Mouse (Mus musculus): Measurements from ENCODE around the gene Il2. TPM values are rescaled to one million over a fixed set of nuclear protein-coding genes. Genes with fewer than 3 reads are reported as not detected.

Gene Il2
- polyA plus RNA-seq, 1 experiment from 2014 or later = 0.69 TPM

DNA sequence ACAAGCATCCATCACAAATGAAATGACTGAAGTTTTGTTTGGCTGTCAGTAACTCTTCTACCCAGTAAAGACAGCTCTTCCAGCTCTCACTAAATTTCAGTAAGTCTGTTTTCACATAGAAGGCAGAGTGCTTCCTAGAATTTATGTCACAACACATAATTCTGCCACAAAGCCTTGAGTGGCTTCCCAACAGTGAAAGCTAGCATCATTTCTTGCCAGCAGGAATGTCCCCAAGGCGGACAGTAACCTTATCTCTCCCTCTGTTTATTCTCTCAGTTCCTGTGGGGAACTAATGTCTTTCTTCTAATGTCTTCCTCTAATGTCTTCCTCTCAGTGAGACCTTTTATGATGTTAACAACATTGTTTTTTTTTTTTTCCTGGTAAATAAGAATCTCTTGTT, 19.2 kb upstream of the Il2 start:
- H3K27ac ChIP-seq = no peak overlapping the region
- ATAC-seq (ENCODE audit: insufficient number of reproducible peaks, insufficient read depth, low FRiP score, low TSS enrichment, low read depth) = no peak
- H3K27me3 ChIP-seq = no peaks in the 10 kb centered on the region
- no peaks in the 10 kb centered on the region for H3K9me3 ChIP-seq
- 53% methylated on average over 1 of the region's 1 CpGs for WGBS
- H3K4me2 ChIP-seq = no peak overlapping the region
- H3K4me3 ChIP-seq = no peak overlapping the region
- H3K36me3 ChIP-seq = no peaks in the 10 kb centered on the region
- H3K9ac ChIP-seq = no peak overlapping the region
- H3K4me1 ChIP-seq = no peaks in the 10 kb centered on the region

DNA sequence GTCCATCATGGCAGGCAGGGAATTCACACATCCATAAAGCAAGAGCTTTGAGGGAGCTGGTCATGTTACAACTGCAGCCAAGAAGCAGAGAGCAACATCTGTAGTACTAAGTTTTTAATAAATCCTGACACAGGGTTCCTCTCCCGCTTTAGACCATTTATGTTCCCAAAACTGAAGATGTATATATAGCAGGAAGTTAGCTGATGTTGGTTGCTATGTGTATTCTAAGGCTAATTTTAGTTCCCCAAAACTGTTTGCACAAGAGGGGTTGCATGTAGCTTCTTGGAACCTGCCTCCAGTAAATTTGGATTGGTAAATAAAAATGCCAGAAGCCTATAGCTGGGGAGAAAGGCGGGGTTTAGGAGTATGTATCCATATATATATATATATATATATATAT, 16.1 kb upstream of the Il2 start:
- Histone ChIP-seq H3K9me3 (no peaks in the 10 kb centered on the region), H3K4me1 (no peaks in the 10 kb centered on the region), H3K27me3 (no peaks in the 10 kb centered on the region), H3K36me3 (no peaks in the 10 kb centered on the region), H3K9ac (no peak overlapping the region), H3K27ac (no peak overlapping the region), H3K4me2 (no peak overlapping the region), H3K4me3 (no peak overlapping the region)
- no peak for ATAC-seq (ENCODE audit: insufficient number of reproducible peaks, insufficient read depth, low FRiP score, low TSS enrichment, low read depth)
- 95% methylated on average over 2 of the region's 2 CpGs for WGBS

DNA sequence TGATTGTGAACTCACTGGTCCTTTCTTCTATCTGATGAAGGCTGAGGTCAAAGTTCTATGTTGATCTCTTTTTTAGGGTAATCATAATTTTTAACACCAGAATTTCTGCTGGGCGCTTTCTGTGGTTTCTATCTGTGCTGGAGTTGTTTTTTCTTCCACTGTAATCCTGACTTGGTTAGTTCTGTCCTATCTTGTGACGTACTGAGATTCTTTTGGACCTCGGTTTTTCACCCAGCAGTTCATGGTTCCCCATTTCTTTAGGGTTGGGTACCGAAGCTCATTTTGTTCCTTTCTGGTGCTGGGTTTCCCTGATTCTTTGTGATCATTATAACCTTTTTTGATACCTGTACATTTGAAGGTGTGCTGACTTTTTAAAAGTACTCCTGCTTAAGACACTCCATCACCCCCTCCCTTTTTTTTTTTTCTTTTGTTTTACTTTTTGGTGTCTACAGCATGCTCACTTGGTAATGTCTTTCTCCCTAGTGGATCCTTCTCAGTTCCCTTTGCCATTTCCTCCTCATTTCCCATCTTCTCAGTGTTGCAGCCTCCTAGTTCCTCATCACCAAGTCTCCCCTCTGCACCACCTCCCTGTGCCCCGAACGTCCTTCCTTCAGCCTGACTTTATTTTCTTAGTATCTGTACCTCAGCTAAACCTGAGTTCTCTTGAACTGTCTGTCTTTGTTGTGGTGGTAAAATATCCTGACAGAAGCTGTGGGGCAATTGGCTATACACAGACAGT, 14.6 kb upstream of the Il2 start:
- Histone ChIP-seq H3K36me3 (no peaks in the 10 kb centered on the region), H3K4me1 (no peaks in the 10 kb centered on the region), H3K27me3 (no peaks in the 10 kb centered on the region), H3K27ac (no peak overlapping the region), H3K9me3 (no peaks in the 10 kb centered on the region), H3K4me2 (no peak overlapping the region), H3K4me3 (no peak overlapping the region), H3K9ac (no peak overlapping the region)
- 90% methylated on average over 6 of the region's 6 CpGs for WGBS
- ATAC-seq (ENCODE audit: insufficient number of reproducible peaks, insufficient read depth, low FRiP score, low TSS enrichment, low read depth) = no peak

DNA sequence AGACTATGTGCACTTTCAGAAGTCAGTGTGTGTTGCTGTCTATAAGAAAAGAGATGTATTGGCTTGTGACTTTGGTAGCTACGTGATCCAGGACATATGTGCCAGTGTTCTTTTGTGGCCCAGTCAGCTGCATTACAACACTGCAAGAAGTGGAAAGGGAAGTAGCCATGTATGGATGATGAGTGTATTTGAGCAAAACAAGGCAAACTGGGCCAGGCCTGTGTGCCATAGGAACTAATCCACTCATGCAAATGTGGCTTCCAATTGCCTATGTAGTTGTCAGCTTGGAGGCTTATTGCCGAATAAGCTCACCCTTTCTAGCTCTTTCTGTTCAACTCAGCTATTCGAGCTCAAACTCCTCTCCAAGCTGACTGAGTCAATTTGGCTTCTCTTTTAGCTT, 13.4 kb upstream of the Il2 start:
- Histone ChIP-seq H3K27ac (no peak overlapping the region), H3K4me2 (no peak overlapping the region), H3K4me1 (no peaks in the 10 kb centered on the region), H3K9ac (no peak overlapping the region), H3K27me3 (no peaks in the 10 kb centered on the region), H3K36me3 (no peaks in the 10 kb centered on the region), H3K4me3 (no peak overlapping the region), H3K9me3 (no peaks in the 10 kb centered on the region)
- WGBS = 78% methylated on average over 3 of the region's 3 CpGs
- no peak for ATAC-seq (ENCODE audit: insufficient number of reproducible peaks, insufficient read depth, low FRiP score, low TSS enrichment, low read depth)

DNA sequence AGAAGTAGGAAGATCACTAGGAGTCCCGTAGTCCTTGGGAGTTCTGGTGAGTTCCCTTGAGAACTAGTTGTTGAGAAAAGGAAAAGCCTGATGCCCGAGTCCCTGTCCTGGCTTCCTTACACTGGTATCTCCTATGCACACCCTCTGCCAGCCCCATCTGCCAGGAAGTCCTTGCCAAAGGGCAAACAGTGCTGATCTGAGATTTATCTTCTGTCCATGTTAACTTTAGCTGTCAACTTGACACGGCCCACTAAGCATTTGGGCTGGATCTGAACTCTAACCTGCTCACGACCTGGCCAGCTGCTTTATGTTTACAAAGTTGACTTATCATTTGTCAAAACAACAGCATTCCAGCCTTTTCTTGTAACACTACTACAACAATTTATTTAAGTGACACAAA, 11.5 kb upstream of the Il2 start:
- ATAC-seq (ENCODE audit: insufficient number of reproducible peaks, insufficient read depth, low FRiP score, low TSS enrichment, low read depth) = no peak
- Histone ChIP-seq H3K4me3 (no peak overlapping the region), H3K36me3 (no peaks in the 10 kb centered on the region), H3K27me3 (no peaks in the 10 kb centered on the region), H3K9ac (no peak overlapping the region), H3K9me3 (no peaks in the 10 kb centered on the region), H3K4me2 (no peak overlapping the region), H3K4me1 (no peaks in the 10 kb centered on the region), H3K27ac (no peak overlapping the region)
- WGBS = 60% methylated on average over 4 of the region's 4 CpGs

DNA sequence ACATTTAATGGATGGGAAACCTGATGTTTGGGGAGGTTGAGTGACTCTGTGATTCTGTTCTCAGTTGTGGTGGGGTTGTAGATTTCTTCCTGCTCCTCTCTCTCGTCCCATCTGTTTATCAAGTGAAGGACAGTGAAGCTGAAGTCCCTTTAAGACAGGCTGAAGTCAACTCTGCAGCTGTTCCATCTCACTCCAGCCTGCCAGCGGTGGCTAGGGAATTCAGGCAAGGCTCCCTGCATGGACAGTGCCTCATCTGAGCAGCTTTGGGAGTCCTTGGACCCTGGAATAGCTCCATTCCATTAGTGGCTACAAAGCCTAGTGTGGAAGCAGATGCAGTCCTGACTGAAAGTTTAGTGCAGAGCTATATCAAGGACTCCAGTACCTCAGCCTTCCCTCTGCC, 3.3 kb upstream of the Il2 start:
- Histone ChIP-seq H3K36me3 (no peaks in the 10 kb centered on the region), H3K9me3 (no peaks in the 10 kb centered on the region), H3K4me3 (no peak overlapping the region), H3K27me3 (no peaks in the 10 kb centered on the region), H3K4me1 (no peaks in the 10 kb centered on the region), H3K9ac (no peak overlapping the region), H3K4me2 (no peak overlapping the region), H3K27ac (no peak overlapping the region)
- WGBS = 52% methylated on average over 2 of the region's 2 CpGs
- no peak for ATAC-seq (ENCODE audit: insufficient number of reproducible peaks, insufficient read depth, low FRiP score, low TSS enrichment, low read depth)

DNA sequence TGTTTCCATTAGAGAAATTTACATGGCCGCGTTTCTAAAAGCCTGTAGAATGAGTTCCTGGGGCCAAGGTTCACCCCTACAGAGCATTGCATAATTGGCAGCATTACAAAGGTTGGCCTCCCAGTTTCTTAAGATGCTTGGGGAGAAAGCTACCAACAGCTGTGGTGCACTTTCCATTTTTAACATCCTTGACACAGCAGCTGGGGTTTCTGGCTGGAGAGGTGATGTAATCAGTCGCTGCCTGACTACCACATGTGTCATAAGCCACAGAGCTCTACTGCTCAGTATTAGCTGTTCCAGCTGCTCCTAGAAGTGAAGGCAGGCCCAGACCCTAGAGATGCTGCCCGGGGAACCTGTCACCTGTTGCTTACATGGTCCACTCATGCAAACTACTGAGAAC, 2.5 kb upstream of the Il2 start:
- H3K4me1 ChIP-seq = no peaks in the 10 kb centered on the region
- no peak overlapping the region for H3K4me2 ChIP-seq
- no peaks in the 10 kb centered on the region for H3K27me3 ChIP-seq
- H3K4me3 ChIP-seq = no peak overlapping the region
- H3K9me3 ChIP-seq = no peaks in the 10 kb centered on the region
- H3K9ac ChIP-seq = no peak overlapping the region
- H3K36me3 ChIP-seq = no peaks in the 10 kb centered on the region
- H3K27ac ChIP-seq = no peak overlapping the region
- ATAC-seq (ENCODE audit: insufficient number of reproducible peaks, insufficient read depth, low FRiP score, low TSS enrichment, low read depth) = no peak
- 42% methylated on average over 4 of the region's 4 CpGs for WGBS

DNA sequence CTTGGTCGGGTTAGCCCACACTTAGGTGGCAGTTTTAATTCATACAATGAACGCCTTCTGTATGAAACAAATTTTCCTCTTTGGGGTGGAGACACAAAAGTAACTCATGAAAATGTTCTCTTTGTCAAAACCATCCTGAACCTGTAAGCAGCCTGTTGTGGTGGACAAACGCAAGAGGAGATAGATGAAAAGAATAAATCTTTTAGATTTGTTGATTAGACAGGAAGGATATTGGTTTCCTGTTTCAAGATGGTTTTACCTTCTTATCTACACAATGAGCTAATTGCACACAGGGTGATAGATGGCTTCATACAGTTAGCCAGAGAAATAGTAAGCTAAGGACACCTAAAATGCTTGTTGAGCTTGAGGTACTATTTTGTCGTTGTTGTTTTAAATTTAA, 403 bp upstream of the Il2 start:
- Histone ChIP-seq H3K4me1 (no peaks in the 10 kb centered on the region), H3K4me2 (no peak overlapping the region), H3K9ac (no peak overlapping the region), H3K36me3 (no peaks in the 10 kb centered on the region), H3K4me3 (no peak overlapping the region), H3K27me3 (no peaks in the 10 kb centered on the region), H3K9me3 (no peaks in the 10 kb centered on the region), H3K27ac (no peak overlapping the region)
- 71% methylated on average over 4 of the region's 4 CpGs for WGBS
- ATAC-seq (ENCODE audit: insufficient number of reproducible peaks, insufficient read depth, low FRiP score, low TSS enrichment, low read depth) = no peak

DNA sequence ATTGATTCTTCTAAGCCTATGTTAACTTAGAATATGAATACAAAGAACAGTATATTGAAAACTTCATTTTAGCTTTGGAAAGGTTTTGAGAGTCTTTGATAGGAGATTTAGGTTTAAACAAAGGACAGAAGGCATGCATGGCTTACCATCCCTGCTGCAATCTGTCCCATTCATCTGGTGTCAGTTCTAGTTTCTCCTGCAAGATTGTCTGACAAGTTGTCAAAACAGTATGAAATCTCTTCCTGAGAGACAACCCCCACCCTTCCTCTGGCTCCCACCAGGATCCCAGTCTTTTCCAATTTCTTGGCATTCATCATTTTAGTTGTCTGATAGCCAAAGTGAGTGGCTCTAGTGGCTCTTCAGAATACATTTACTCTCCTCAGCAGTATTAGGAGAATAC, 35.0 kb downstream of the Il2 start:
- no peaks in the 10 kb centered on the region for H3K4me1 ChIP-seq
- no peak overlapping the region for H3K4me3 ChIP-seq
- no peak for ATAC-seq (ENCODE audit: insufficient number of reproducible peaks, insufficient read depth, low FRiP score, low TSS enrichment, low read depth)
- H3K27me3 ChIP-seq = no peaks in the 10 kb centered on the region
- H3K4me2 ChIP-seq = no peak overlapping the region
- no peaks in the 10 kb centered on the region for H3K9me3 ChIP-seq
- H3K27ac ChIP-seq = no peak overlapping the region
- H3K36me3 ChIP-seq = no peaks in the 10 kb centered on the region
- H3K9ac ChIP-seq = no peak overlapping the region

DNA sequence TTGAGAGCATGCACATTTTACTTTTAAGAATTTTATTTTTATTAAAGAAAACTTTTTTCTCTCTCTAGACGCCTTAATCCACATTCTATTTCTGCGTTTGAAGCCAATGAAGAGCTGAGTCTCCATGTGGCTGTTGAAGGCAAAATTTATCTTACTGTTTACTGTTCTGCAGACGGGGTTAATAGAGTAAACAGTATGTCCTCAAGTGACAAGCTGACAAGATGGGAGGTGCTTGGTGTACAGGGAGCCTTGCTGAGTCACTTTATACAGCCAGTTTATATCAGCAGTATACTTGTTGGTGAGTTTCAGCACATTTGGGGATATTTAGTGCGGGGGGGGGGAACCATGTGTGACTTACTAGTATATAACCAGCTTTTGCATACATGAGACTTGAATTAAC, 40.9 kb downstream of the Il2 start:
- no peaks in the 10 kb centered on the region for H3K4me1 ChIP-seq
- no peaks in the 10 kb centered on the region for H3K36me3 ChIP-seq
- no peaks in the 10 kb centered on the region for H3K9me3 ChIP-seq
- no peak overlapping the region for H3K27ac ChIP-seq
- ATAC-seq (ENCODE audit: insufficient number of reproducible peaks, insufficient read depth, low FRiP score, low TSS enrichment, low read depth) = no peak
- 81% methylated on average over 4 of the region's 4 CpGs for WGBS
- H3K9ac ChIP-seq = no peak overlapping the region
- no peaks in the 10 kb centered on the region for H3K27me3 ChIP-seq
- no peak overlapping the region for H3K4me2 ChIP-seq
- H3K4me3 ChIP-seq = no peak overlapping the region

DNA sequence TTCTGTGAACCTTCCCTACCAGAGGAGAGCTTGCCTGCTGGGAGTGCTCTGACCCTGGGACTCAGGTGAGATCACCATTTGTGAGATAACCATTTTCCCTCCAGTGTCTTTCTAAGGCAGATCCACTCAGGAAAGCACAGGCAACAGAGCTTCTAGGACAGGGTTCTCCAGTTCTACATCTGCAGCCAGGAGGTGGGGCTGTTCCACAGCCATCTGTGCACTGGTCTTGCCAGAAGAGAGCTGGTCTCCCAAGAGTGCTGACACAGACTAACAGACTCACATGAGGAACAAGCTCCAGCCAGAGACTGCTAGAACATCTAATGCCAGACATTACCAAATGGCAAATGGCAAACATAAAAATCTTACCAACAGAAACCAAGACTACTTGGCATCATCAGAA, 52.5 kb downstream of the Il2 start:
- H3K4me1 ChIP-seq = no peaks in the 10 kb centered on the region
- no peak overlapping the region for H3K27ac ChIP-seq
- no peak for ATAC-seq (ENCODE audit: insufficient number of reproducible peaks, insufficient read depth, low FRiP score, low TSS enrichment, low read depth)
- no peaks in the 10 kb centered on the region for H3K36me3 ChIP-seq
- H3K4me2 ChIP-seq = no peak overlapping the region
- H3K27me3 ChIP-seq = no peaks in the 10 kb centered on the region
- no peak overlapping the region for H3K4me3 ChIP-seq
- H3K9ac ChIP-seq = no peak overlapping the region
- H3K9me3 ChIP-seq = peaks cover 8% of the 10 kb centered on the region; the same call in 1 of the 2 replicates

Measured in embryonic facial prominence, embryonic 13.5 days (tissue).